Mouse (Mus musculus): Measurements from ENCODE around the gene Tcte3.
"Not testable (repeated sequence)": the region's sequence is repeated elsewhere in the genome, so short reads cannot be mapped to it uniquely, and the experiment has no call there.

Gene Tcte3

DNA sequence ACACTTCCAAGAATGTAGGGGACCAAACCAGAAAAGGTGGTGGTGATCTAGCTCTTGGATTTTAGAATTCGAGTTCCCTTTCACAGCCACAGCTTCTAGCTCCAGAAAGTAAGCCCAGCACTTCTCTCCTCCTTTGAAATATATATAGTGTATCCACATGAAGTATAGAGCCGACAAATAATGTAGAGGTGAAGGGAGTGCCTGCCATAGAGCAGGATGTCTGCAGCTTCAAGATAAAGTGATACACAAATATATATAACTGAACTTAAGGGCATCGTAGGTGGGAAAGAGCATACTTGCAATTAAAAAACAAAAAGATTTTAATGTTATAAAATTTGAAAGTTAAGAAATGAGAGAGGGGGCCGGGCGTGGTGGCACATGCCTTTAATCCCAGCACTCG, 15.8 kb downstream of the Tcte3 start:
- not testable (repeated sequence) for DNase-seq

DNA sequence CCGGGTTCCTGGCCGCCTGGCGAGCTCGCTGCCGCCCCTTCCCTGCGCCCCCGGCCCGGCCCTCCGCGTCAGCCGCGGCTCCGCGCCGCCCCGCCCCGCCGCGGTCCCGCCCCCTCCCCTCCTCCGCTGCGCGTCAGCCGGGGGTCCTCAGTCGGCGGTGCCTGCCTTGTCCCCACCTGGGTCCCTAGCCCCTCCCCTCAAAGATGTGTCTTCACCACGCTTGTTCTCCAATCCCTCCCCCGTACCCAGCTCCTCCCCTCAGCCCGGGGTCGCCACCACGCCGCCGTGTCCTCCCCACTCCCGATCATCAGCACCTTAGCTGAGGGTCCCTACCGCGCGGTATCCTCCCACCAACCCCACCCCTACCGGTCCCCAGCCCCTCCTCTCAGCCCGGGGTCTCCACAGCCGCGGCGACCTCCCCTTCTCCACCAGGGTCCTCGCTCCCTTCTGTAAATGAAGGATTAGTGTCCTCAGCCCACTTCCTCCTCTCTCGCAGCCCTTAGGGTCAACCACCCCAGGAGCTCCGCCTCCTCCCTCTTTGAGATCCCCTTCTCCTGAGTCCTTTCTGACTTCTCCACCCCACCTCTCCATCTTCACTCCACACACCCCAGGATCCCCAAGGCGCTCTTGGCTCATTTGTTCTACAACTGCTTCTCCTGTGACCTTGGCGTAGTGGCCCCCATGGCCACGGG, 16.6 kb downstream of the Tcte3 start:
- DNase-seq = not testable (repeated sequence)

DNA sequence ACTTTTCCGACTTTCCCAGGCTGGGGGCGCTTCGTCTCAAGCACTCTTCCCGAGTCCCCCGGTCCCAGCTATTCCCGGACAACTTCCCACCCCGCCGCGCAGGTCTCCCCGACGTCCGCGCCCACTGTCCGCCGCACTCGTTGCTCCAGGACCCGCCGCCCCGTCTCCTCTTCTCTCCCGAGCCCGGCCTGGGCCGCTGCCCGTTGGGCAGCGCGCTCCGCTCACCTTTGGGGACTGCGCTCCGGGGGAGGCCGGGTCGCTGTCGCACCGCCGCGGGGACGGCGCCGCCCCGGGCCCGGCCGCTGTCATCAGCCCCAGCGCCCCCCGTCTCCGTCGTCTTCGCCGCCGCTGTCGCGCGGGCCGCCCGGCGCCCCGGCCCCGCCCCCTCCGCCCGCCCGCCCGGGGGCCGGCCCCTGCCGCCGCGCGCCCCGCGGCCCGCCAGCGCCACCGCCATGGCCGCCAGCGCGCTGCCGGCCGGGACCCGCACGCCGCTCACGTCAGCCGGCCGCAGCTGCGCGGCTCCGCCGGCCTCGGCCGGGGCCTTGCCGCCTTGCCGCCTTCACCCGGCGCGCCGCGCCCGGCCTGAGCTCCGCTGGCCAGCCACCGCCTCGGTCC, 17.3 kb downstream of the Tcte3 start:
- DNase-seq = not testable (repeated sequence)

DNA sequence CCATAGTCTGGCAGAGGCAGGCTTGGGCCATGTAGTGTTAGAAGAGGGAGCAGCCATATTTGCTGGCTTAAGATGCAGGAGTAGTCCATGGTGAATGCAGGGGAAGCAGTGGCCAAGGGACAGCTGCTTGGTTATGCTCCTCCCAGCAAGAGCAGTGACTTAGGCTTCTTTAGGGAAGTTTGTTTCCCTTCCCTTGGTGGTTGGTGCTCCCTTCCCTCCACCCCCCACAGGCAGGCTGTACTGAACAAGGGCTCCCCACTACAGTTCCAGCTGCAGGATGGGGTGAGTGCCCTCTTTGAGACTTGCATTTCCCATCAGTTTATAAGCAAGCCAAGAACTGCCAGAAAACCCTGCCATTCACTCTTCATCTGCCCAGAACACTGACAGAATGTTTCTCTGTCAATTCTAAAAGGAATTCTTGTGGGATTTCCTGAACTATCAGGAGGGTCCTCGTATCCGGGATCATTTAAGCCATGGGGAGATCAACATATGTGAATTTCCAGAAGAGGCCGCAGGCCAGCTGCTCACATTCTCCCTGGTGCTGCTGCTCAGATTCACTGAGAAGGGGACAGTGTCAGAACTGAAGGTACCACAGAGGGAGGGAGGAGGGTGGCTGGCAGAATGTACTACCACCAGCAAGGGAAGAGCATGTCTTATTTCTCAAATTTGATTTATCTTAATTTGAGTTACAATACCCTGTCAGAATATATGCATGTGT, 19.6 kb downstream of the Tcte3 start:
- peak; percentile 7 for DNase-seq

DNA sequence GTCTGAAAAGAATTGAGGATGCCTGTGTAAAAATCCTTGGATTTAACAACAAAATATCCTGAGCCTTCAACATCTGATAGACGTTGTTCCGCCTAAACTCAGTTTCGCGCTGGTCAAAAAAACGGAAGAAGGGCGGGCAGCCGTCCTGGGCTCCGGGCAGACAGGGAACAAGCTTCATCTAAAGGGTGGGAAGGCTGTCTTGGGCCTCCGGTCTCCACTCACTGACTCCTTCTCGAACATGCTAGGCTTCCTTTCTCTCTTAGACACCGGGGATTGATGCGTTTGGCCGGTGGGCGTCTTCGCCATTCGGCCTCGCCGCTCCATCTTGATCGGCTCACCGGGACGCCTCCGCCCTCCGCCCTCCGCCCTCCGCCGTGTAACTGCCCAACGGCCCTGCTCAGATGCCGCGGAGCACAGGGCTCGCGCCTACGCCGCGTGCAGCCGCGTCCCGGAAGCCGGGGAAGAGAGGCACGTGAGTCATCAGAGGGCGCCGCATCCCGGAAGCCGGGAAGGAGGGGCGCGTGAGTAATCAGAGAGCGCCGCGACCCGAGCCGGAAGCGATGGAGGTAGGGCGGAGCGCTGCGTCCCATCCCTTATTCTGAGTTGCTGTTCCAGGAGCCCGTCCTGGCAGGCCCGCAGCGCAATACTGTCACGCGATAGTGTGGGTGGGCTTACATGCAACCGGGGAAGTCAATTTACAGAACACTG, 31.4 kb downstream of the Tcte3 start, which contains the start of gene Gm3435:
Gene Gm3435 (plus strand): TSS at position 471 of the 708 bp plus-strand sequence.
- DNase-seq = not testable (repeated sequence)

DNA sequence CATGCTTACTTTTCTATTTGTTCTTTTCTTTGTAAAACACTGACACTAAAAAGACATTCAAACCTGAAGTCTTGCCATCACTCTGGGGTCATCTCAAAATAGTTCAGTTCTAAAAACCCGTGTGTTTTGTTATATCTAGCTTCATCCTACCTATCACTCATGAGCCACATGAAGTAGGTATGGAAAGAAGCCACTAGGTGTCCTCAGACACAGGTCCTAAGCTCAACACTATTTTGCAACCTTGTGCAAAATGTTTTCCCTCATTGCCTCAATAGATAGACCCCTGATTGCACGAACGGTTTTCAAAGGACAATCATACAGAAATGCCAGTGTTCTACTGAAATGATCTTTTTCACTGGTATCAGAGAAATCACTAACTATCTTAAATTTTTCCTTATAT, 32.2 kb downstream of the Tcte3 start:
- not testable (repeated sequence) for DNase-seq

DNA sequence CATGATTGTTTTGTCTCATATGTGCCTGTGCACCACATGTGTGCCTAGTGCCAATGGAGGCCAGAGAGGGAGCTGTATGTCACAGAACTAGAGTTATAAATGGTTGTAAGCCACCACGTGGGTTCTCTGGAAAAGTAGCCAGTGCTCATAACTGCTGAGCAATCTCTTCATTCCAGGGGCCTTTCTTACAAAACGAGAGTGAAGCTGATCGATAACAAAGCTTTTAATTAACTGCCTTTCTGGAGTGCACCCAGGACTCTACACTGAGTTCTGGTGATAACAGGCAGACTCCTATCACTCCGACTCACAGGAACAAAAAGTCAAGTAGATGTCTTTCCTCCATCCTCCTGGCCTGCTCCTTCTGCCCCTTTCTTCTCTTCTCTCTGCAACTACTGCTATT, 41.2 kb downstream of the Tcte3 start:
- not testable (repeated sequence) for DNase-seq

DNA sequence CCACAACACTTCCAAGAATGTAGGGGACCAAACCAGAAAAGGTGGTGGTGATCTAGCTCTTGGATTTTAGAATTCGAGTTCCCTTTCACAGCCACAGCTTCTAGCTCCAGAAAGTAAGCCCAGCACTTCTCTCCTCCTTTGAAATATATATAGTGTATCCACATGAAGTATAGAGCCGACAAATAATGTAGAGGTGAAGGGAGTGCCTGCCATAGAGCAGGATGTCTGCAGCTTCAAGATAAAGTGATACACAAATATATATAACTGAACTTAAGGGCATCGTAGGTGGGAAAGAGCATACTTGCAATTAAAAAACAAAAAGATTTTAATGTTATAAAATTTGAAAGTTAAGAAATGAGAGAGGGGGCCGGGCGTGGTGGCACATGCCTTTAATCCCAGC, 47.1 kb downstream of the Tcte3 start:
- not testable (repeated sequence) for DNase-seq

DNA sequence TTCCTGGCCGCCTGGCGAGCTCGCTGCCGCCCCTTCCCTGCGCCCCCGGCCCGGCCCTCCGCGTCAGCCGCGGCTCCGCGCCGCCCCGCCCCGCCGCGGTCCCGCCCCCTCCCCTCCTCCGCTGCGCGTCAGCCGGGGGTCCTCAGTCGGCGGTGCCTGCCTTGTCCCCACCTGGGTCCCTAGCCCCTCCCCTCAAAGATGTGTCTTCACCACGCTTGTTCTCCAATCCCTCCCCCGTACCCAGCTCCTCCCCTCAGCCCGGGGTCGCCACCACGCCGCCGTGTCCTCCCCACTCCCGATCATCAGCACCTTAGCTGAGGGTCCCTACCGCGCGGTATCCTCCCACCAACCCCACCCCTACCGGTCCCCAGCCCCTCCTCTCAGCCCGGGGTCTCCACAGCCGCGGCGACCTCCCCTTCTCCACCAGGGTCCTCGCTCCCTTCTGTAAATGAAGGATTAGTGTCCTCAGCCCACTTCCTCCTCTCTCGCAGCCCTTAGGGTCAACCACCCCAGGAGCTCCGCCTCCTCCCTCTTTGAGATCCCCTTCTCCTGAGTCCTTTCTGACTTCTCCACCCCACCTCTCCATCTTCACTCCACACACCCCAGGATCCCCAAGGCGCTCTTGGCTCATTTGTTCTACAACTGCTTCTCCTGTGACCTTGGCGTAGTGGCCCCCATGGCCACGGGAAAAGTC, 48.0 kb downstream of the Tcte3 start:
- DNase-seq = not testable (repeated sequence)

DNA sequence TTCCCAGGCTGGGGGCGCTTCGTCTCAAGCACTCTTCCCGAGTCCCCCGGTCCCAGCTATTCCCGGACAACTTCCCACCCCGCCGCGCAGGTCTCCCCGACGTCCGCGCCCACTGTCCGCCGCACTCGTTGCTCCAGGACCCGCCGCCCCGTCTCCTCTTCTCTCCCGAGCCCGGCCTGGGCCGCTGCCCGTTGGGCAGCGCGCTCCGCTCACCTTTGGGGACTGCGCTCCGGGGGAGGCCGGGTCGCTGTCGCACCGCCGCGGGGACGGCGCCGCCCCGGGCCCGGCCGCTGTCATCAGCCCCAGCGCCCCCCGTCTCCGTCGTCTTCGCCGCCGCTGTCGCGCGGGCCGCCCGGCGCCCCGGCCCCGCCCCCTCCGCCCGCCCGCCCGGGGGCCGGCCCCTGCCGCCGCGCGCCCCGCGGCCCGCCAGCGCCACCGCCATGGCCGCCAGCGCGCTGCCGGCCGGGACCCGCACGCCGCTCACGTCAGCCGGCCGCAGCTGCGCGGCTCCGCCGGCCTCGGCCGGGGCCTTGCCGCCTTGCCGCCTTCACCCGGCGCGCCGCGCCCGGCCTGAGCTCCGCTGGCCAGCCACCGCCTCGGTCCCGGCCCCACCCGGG, 48.7 kb downstream of the Tcte3 start:
- not testable (repeated sequence) for DNase-seq

DNA sequence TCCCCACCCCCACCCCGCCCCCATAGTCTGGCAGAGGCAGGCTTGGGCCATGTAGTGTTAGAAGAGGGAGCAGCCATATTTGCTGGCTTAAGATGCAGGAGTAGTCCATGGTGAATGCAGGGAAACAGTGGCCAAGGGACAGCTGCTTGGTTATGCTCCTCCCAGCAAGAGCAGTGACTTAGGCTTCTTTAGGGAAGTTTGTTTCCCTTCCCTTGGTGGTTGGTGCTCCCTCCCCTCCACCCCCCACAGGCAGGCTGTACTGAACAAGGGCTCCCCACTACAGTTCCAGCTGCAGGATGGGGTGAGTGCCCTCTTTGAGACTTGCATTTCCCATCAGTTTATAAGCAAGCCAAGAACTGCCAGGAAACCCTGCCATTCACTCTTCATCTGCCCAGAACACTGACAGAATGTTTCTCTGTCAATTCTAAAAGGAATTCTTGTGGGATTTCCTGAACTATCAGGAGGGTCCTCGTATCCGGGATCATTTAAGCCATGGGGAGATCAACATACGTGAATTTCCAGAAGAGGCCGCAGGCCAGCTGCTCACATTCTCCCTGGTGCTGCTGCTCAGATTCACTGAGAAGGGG, 51.1 kb downstream of the Tcte3 start:
- DNase-seq = peak in 1 of 2 experiments; percentile 0

DNA sequence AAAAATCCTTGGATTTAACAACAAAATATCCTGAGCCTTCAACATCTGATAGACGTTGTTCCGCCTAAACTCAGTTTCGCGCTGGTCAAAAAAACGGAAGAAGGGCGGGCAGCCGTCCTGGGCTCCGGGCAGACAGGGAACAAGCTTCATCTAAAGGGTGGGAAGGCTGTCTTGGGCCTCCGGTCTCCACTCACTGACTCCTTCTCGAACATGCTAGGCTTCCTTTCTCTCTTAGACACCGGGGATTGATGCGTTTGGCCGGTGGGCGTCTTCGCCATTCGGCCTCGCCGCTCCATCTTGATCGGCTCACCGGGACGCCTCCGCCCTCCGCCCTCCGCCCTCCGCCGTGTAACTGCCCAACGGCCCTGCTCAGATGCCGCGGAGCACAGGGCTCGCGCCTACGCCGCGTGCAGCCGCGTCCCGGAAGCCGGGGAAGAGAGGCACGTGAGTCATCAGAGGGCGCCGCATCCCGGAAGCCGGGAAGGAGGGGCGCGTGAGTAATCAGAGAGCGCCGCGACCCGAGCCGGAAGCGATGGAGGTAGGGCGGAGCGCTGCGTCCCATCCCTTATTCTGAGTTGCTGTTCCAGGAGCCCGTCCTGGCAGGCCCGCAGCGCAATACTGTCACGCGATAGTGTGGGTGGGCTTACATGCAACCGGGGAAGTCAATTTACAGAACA, 62.8 kb downstream of the Tcte3 start, which contains the start of the genes 9030025P20Rik and Gm3417:
Gene 9030025P20Rik (plus strand): TSS at position 107 of the 677 bp plus-strand sequence.
Gene Gm3417 (minus strand): TSS at position 429 of the 677 bp plus-strand sequence.
- not testable (repeated sequence) for DNase-seq

DNA sequence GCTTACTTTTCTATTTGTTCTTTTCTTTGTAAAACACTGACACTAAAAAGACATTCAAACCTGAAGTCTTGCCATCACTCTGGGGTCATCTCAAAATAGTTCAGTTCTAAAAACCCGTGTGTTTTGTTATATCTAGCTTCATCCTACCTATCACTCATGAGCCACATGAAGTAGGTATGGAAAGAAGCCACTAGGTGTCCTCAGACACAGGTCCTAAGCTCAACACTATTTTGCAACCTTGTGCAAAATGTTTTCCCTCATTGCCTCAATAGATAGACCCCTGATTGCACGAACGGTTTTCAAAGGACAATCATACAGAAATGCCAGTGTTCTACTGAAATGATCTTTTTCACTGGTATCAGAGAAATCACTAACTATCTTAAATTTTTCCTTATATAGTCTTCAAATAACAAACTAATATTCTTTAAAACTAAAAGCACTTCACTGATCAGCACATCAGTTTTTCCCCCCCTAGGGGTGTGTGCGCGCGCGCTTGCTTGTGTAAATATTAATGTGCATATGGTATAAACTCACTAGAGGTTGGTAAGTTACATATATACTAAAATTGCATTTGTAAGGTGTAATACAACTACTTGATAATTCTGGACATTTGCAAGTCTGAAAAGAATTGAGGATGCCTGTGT, 63.4 kb downstream of the Tcte3 start:
- not testable (repeated sequence) for DNase-seq
